Mouse (Mus musculus) kidney, embryonic 15.5 days (tissue): ENCODE data around the gene Cand2. TPM values are rescaled to one million over a fixed set of nuclear protein-coding genes. Genes with fewer than 3 reads are reported as not detected.

Experiments
- ATAC-seq: fragments of 200-750 bp; cut with Nextera tagmentation; replicated peaks from 2 replicates; pipeline ENCODE4 v1.8.0; 2017; ENCODE audit warnings: moderate TSS enrichment; ENCODE audit not compliant: low FRiP score
- H3K27ac ChIP-seq: fragments of 300-500 bp; sonication (generic); 2 replicates; pipeline ENCODE4 v1.5.1; 2015; ENCODE audit warnings: mild to moderate bottlenecking, inconsistent platforms
- H3K27me3 ChIP-seq: fragments of 300-500 bp; sonication (generic); 2 replicates; pipeline ENCODE4 v1.6.1; 2015; ENCODE audit warnings: inconsistent platforms
- H3K36me3 ChIP-seq: fragments of 300-500 bp; sonication (generic); 2 replicates; pipeline ENCODE4 v1.6.1; 2015; ENCODE audit warnings: inconsistent platforms
- H3K4me1 ChIP-seq: fragments of 300-500 bp; sonication (generic); 2 replicates; pipeline ENCODE4 v1.6.1; 2015; ENCODE audit warnings: inconsistent platforms
- H3K4me2 ChIP-seq: fragments of 300-500 bp; sonication (generic); 2 replicates; pipeline ENCODE4 v1.6.1; 2015; ENCODE audit warnings: moderate library complexity, mild to moderate bottlenecking, inconsistent platforms
- H3K4me3 ChIP-seq: fragments of 300-500 bp; sonication (generic); replicated peaks from 2 replicates; pipeline ENCODE4 v1.5.1; 2015; ENCODE audit warnings: mild to moderate bottlenecking, inconsistent platforms
- H3K9ac ChIP-seq: fragments of 300-500 bp; sonication (generic); 2 replicates; pipeline ENCODE4 v1.6.1; 2015; ENCODE audit warnings: mild to moderate bottlenecking, inconsistent platforms
- H3K9me3 ChIP-seq: fragments of 300-500 bp; sonication (generic); replicated peaks from 2 replicates; pipeline ENCODE4 v1.6.1; 2016; ENCODE audit warnings: inconsistent platforms
- WGBS: fragments of 180-500 bp; shearing (Covaris S2); methylation state at CpG from one replicate; pipeline ENCODE4 v1.1.7; 2015; ENCODE audit warnings: mixed read lengths; 5-methylcytosine and 5-hydroxymethylcytosine counted together
- polyA plus RNA-seq: library from polyadenylated mRNA; unstranded; fragments of >200 nt; fragmentation: Nextera tagmentation; extraction: Ambion mirVana; gene quantifications from 2 replicates; pipeline ENCODE4 v1.2.1, GENCODE M21; 2015

The Cand2 gene
- polyA plus RNA-seq, 1 experiment from 2014 or later, result 37.4 TPM

GRCm38 (mm10) chr6:115760137-115760536, 14.2 kb upstream of the Cand2 start:
- H3K4me2 ChIP-seq, result no peak overlapping the region
- no peak for ATAC-seq
- H3K36me3 ChIP-seq, result no peaks in the 10 kb centered on the region
- no peak overlapping the region for H3K4me3 ChIP-seq
- H3K27me3 ChIP-seq, result no peaks in the 10 kb centered on the region
- 92% methylated on average over 4 of the region's 4 CpGs for WGBS
- no peaks in the 10 kb centered on the region for H3K9me3 ChIP-seq
- H3K9ac ChIP-seq, result no peak overlapping the region
- H3K27ac ChIP-seq, result no peak overlapping the region
- H3K4me1 ChIP-seq, result peaks cover 39% of the 10 kb centered on the region

GRCm38 (mm10) chr6:115760982-115761381, 13.4 kb upstream of the Cand2 start:
- H3K9me3 ChIP-seq, result no peaks in the 10 kb centered on the region
- H3K4me2 ChIP-seq, result no peak overlapping the region
- H3K4me1 ChIP-seq, result peaks cover 40% of the 10 kb centered on the region
- WGBS, result 55% methylated on average over 4 of the region's 4 CpGs
- no peak overlapping the region for H3K9ac ChIP-seq
- H3K4me3 ChIP-seq, result no peak overlapping the region
- peak overlapping the region; percentile 85 for H3K27ac ChIP-seq
- no peaks in the 10 kb centered on the region for H3K27me3 ChIP-seq
- H3K36me3 ChIP-seq, result no peaks in the 10 kb centered on the region
- ATAC-seq, result no peak

- Histone ChIP-seq H3K4me3 (0 out of 2 replicates have a peak within 1 kb of the TSS, but pooled peaks have one; percentile 1), H3K4me2 (peak within 1 kb of the TSS; percentile 22), H3K4me1 (peaks cover 40% of the 10 kb centered on the region), H3K27ac (peak within 1 kb of the TSS; percentile 85), H3K36me3 (no peaks in the 10 kb centered on the region), H3K9ac (no peak within 1 kb of the TSS), H3K27me3 (no peaks in the 10 kb centered on the region), H3K9me3 (no peaks in the 10 kb centered on the region)
- peak; percentile 30 for ATAC-seq
- WGBS, result 3% methylated on average over 9 of the region's 9 CpGs
Observed at GRCm38 (mm10) chr6:115761995-115762756, 12.2 kb upstream of the Cand2 start, which contains the start of gene Tmem40. Gene Tmem40, minus strand, starts transcription at chr6:115762410.

GRCm38 (mm10) chr6:115764179-115764578, 10.2 kb upstream of the Cand2 start:
- Histone ChIP-seq H3K4me3 (no peak overlapping the region), H3K9me3 (no peaks in the 10 kb centered on the region), H3K27ac (peak overlapping the region; percentile 88), H3K27me3 (no peaks in the 10 kb centered on the region), H3K36me3 (no peaks in the 10 kb centered on the region), H3K9ac (no peak overlapping the region), H3K4me1 (peaks cover 36% of the 10 kb centered on the region), H3K4me2 (peak overlapping the region; percentile 36)
- 5% methylated on average over 7 of the region's 7 CpGs for WGBS
- ATAC-seq, result peak; percentile 94

- no peaks in the 10 kb centered on the region for H3K27me3 ChIP-seq
- 0 out of 2 replicates have a peak overlapping the region, but pooled peaks have one; percentile 47 for H3K27ac ChIP-seq
- 39% methylated on average over 9 of the region's 9 CpGs for WGBS
- H3K9ac ChIP-seq, result no peak overlapping the region
- H3K4me1 ChIP-seq, result peaks cover 21% of the 10 kb centered on the region
- no peak overlapping the region for H3K4me2 ChIP-seq
- no peak for ATAC-seq
- H3K9me3 ChIP-seq, result no peaks in the 10 kb centered on the region
- H3K36me3 ChIP-seq, result no peaks in the 10 kb centered on the region
- H3K4me3 ChIP-seq, result no peak overlapping the region
Observed at GRCm38 (mm10) chr6:115767357-115767756, 7.0 kb upstream of the Cand2 start.

- no peaks in the 10 kb centered on the region for H3K36me3 ChIP-seq
- no peak overlapping the region for H3K4me2 ChIP-seq
- no peak for ATAC-seq
- H3K9me3 ChIP-seq, result no peaks in the 10 kb centered on the region
- 62% methylated on average over 4 of the region's 4 CpGs for WGBS
- peaks cover 15% of the 10 kb centered on the region for H3K4me1 ChIP-seq
- H3K9ac ChIP-seq, result no peak overlapping the region
- H3K27ac ChIP-seq, result peak overlapping the region; percentile 70
- no peak overlapping the region for H3K4me3 ChIP-seq
- H3K27me3 ChIP-seq, result no peaks in the 10 kb centered on the region
Observed at GRCm38 (mm10) chr6:115768207-115768606, 6.1 kb upstream of the Cand2 start.

- Histone ChIP-seq H3K36me3 (no peaks in the 10 kb centered on the region), H3K27me3 (no peaks in the 10 kb centered on the region), H3K4me3 (no peak overlapping the region), H3K4me1 (peaks cover 12% of the 10 kb centered on the region), H3K27ac (no peak overlapping the region), H3K9me3 (no peaks in the 10 kb centered on the region), H3K9ac (no peak overlapping the region), H3K4me2 (no peak overlapping the region)
- ATAC-seq, result no peak
- WGBS, result 82% methylated on average over 20 of the region's 20 CpGs
Observed at GRCm38 (mm10) chr6:115770059-115770670, 4.2 kb upstream of the Cand2 start.

GRCm38 (mm10) chr6:115770852-115771251, 3.5 kb upstream of the Cand2 start:
- no peaks in the 10 kb centered on the region for H3K36me3 ChIP-seq
- ATAC-seq, result no peak
- H3K27ac ChIP-seq, result no peak overlapping the region
- peaks cover 18% of the 10 kb centered on the region for H3K4me1 ChIP-seq
- H3K4me2 ChIP-seq, result no peak overlapping the region
- no peaks in the 10 kb centered on the region for H3K27me3 ChIP-seq
- no peaks in the 10 kb centered on the region for H3K9me3 ChIP-seq
- 55% methylated on average over 4 of the region's 4 CpGs for WGBS
- H3K9ac ChIP-seq, result no peak overlapping the region
- no peak overlapping the region for H3K4me3 ChIP-seq

GRCm38 (mm10) chr6:115772201-115772600, 2.1 kb upstream of the Cand2 start:
- Histone ChIP-seq H3K4me3 (no peak overlapping the region), H3K9me3 (no peaks in the 10 kb centered on the region), H3K4me2 (no peak overlapping the region), H3K9ac (no peak overlapping the region), H3K36me3 (no peaks in the 10 kb centered on the region), H3K27me3 (no peaks in the 10 kb centered on the region), H3K27ac (no peak overlapping the region), H3K4me1 (peaks cover 29% of the 10 kb centered on the region)
- ATAC-seq, result no peak
- 81% methylated on average over 6 of the region's 6 CpGs for WGBS

GRCm38 (mm10) chr6:115772604-115773003, 1.7 kb upstream of the Cand2 start:
- no peak overlapping the region for H3K27ac ChIP-seq
- 56% methylated on average over 1 of the region's 1 CpGs for WGBS
- no peak overlapping the region for H3K4me2 ChIP-seq
- no peaks in the 10 kb centered on the region for H3K9me3 ChIP-seq
- no peak for ATAC-seq
- H3K4me3 ChIP-seq, result no peak overlapping the region
- H3K9ac ChIP-seq, result no peak overlapping the region
- no peaks in the 10 kb centered on the region for H3K27me3 ChIP-seq
- peaks cover 29% of the 10 kb centered on the region for H3K4me1 ChIP-seq
- peaks cover 3% of the 10 kb centered on the region; the same call in 1 of the 2 replicates for H3K36me3 ChIP-seq

- no peaks in the 10 kb centered on the region for H3K9me3 ChIP-seq
- peak overlapping the region; percentile 38; the same call in 1 of the 2 replicates for H3K9ac ChIP-seq
- peak overlapping the region; percentile 78 for H3K4me3 ChIP-seq
- under 1% methylated on average over 14 of the region's 14 CpGs for WGBS
- H3K27me3 ChIP-seq, result no peaks in the 10 kb centered on the region
- peak overlapping the region; percentile 75 for H3K27ac ChIP-seq
- peak overlapping the region; percentile 82 for H3K4me2 ChIP-seq
- peaks cover 29% of the 10 kb centered on the region for H3K4me1 ChIP-seq
- H3K36me3 ChIP-seq, result peaks cover 11% of the 10 kb centered on the region
- ATAC-seq, result peak; percentile 89
Observed at GRCm38 (mm10) chr6:115773966-115774413, 348 bp upstream of the Cand2 start.

- Histone ChIP-seq H3K36me3 (peaks cover 27% of the 10 kb centered on the region), H3K9me3 (no peaks in the 10 kb centered on the region), H3K27me3 (no peaks in the 10 kb centered on the region), H3K9ac (peak overlapping the region; percentile 80), H3K4me2 (peak overlapping the region; percentile 82), H3K27ac (peak overlapping the region; percentile 78; the same call in 1 of the 2 replicates), H3K4me3 (peak overlapping the region; percentile 78), H3K4me1 (peaks cover 29% of the 10 kb centered on the region)
- 37% methylated on average over 3 of the region's 3 CpGs for WGBS
- no peak for ATAC-seq
Observed at GRCm38 (mm10) chr6:115775838-115776237, 1.5 kb downstream of the Cand2 start.
